Mouse (Mus musculus) inflammation-experienced regulatory T-cells (primary cell): ENCODE measurements around the gene Snx21. TPM values are rescaled to one million over a fixed set of nuclear protein-coding genes. Genes with fewer than 3 reads are reported as not detected.

Experiments used
- polyA plus RNA-seq, 2 experiments: library from polyadenylated mRNA; unstranded; fragments of 100-300 nt; shearing (Covaris generic); gene quantifications; one replicate each; pipeline ENCODE4 v1.2.1; 2017

Snx21 gene
- 1 to 10 TPM; 8.2 to 9.8 TPM for polyA plus RNA-seq

DNA sequence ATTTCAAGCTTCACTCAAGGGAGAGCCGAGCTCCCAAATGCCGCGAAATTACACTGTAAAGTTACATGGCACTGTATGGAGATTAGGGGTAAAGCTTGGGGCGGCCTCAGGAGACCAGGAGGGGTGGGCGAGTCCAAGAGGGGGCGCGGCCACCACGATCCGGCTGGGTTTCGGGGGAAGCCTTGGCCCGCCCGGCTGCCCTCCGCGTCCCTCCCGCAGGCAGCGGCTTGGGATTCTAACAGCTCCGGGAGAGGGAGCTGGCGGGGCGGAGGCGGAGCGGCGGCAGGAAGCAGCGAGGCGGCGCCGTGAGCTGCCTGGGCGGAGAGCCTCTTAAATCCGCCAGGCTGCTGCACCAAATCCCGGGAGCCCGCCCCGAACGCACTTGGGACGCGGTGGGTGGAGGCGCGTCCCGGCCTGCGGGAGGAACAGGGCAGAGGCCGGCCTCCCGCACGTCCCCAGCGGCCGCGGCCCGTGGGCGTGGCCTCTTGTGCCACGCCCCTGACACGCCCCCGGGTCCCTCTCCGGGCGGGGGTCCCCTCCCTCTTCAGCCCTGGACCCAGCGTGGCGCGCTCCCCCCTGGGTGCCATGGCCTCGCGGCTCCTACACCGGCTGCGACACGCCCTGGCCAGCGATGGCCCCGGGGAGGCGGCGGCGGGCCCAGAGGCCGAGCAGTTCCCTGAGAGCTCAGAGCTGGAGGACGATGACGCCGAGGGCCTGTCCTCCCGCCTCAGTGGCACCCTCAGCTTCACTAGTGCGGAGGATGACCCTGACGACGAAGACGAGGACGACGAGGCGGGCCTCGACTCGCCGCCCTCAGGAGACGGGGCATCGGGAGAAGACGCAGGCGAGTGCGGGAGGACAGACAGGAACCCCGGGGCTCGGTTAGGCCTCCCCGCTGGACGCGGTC lies at the start of gene Snx21:
Gene Snx21, plus strand, starts transcription at position 343 of the 907 bp plus-strand sequence.

DNA sequence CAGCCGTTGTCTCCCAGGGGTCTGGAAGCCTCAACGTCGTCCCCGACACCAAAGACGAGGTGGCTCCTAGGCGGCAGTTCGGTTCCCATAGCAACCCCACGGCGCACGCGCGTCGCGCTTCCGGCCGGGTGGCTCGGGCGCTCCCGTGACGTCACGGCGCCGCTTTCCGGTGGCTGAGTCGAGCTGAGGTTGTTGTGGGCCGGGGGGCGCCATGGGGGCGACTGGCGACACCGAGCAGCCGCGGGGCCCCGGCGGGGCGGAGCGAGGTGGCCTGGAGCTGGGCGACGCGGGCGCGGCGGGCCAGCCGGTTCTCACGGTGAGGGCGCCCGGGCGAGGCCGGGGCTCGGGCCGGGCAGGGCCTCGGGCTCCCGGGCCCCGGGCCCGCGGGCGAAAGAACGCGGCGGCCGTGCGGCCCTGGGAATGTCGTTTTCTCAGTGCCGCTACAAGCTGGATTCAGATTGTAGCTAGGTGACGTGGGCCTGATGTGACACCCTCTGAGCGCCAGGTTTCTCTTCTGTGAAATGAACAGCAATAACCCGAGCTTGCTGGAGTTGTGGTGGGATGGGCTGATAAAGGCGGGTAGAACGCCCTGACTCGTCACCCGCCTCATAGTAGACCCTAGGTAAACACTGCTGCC lies 39.7 kb upstream of the Snx21 start, which contains the start of the genes Wfdc3 and Dnttip1:
Gene Wfdc3, minus strand, starts transcription at position 89 of the 637 bp plus-strand sequence.
Gene Dnttip1, plus strand, starts transcription at position 141 of the 637 bp plus-strand sequence.

DNA sequence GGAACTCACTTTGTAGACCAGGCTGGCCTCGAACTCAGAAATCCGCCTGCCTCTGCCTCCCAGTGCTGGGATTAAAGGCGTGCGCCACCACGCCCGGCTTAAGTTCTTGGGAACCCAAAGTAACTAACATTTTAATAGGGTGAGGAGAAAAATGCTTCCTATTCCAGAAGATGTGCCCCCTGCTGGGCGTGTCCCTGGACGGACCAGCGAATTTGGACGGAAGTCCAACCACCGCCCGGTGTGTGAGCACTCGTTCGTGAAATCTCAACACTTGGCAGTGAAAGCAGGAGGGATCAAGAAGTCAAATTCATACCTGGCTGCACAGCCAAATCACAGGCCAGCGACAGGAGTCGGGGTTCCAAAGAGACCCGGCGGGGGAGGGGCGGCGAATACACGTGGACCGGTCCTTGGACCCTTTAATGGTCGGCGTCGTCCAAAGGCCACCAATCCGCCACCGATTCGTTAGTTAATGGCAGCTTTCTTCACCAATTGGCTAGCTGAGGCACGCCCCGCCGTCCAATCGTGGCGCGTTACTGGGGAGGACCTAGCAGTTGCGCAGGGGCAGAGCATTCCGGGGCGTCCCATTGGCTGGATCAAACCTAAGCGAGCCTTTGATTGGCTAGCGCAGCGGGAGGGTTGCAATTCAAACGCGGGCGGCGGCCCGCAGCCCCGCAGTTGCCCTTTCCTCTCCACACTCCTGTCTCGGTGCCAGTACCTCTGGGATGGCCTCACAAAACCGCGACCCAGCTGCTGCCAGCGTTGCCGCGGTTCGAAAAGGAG lies 16.2 kb upstream of the Snx21 start, which contains the start of gene Ube2c:
Gene Ube2c, plus strand, starts transcription at position 641 of the 780 bp plus-strand sequence.

DNA sequence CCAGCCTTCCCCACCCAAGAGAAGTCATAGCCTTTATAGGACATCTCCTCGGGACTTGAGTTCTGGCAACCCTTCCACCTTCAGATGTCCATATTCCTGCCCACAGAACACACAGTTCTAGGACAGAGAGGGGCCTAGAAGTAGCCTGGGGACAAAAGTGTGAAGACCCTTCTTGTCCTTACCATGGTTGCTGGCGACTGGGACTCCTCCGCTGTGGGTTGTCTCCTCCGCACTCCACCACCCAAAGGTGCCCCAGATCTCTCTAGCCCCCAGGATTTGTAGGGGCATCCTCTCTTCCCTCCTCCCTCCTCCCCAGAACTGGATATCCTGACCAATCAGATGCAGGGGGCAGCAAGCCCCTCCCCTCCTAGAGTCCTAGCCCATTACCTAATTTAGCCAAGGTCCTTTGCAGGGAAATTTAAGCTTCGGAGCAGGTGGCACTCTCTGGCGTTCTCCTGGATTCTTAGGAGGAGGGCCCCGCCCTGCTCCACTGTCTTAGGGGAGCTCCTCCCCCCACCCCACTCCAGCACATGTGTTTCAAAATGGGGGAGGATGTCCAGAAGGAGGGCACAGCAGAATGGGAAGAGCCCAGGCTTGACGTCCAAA lies 6.0 kb upstream of the Snx21 start, which contains the start of gene Tnnc2:
Gene Tnnc2, minus strand, starts transcription at position 487 of the 606 bp plus-strand sequence.

DNA sequence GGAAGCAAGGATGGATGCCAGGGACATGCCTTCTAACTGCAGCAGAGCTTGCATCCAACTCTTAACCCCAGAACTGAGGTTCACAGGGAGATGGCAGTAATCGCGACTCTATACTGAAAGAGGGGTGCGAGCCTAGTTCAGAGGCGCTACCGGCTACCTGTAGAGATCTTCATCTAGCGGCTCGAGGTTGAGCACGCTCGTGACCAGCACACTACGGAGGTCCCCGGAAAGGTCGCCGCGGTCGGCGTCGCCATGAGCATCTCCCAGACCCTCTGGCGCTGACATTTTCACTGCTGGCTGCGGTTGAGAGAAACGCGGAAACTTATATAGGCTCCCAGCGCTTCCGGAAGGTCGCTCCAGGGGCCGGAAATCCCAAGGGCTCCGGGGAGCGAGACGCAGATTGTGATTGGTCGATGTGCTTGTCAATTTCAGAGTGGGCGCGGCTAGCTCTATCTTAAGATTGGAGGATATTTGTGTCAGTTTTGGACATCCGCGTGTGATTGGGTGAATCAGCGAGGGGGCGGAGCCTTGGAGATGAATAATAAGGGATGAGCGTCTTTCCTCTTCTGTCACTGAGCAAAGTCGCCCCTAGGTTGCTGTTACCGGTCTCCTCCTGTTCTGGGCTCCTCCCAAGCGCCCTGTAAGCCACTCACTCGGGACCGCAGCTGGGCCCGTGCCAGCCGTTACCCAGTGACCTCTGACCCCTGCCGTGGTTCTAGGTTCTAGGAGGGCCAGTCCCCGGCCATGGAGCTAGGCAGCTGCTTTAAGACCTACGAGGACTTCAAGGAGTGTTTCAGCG lies 19.1 kb downstream of the Snx21 start, which contains the start of the genes Acot8 and Zswim3:
Gene Acot8, minus strand, starts transcription at position 350 of the 799 bp plus-strand sequence.
Gene Zswim3, plus strand, starts transcription at position 566 of the 799 bp plus-strand sequence.

DNA sequence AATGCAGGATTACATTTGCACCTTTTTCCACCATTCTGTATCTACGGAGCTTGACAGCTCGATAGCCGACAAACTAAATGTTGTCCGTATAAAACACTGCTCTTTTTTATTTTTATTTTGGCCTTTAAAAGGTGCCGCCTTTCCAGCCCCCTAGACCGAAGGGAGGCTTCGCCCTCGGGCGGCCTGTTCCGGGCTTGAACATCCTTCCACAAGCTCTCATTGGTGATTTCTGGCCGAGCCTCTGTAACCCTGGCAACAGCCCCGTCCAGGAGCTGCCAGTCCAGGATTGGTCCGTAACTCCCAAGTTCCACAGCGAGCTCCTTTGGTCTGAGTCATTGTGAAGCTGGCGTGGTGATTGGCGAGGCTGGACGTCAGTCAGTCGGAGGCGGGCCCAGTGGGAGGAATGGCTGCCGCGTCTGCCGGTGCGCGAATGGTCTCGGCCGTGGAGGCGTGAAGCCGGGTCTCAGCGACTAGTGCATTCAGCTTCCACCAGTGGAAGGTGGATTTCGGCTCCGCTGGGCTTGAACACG lies 37.1 kb downstream of the Snx21 start, which contains the start of gene Zswim1:
Gene Zswim1, plus strand, starts transcription at position 51 of the 530 bp plus-strand sequence.

DNA sequence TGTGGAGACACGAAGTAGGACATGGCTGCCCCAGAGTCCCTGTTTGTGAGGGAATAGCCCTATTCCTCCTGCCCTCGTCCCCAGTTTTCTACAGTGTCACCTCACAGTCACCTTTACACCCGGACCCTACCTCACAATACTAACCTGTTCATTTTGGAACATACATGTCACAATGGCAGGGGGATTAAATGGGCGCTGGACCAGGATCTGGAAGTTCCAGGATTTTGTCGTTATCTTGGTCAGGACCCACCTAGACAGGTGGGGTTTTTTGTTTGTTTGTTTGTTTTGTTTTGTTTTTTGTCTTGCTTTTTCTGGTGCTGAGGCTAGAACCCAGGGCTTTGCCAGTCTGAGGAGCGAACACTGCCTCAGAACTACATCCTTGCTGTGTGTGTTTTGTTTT lies 42.8 kb downstream of the Snx21 start, which contains the start of gene Spata25:
Gene Spata25, minus strand, starts transcription at position 101 of the 400 bp plus-strand sequence.

DNA sequence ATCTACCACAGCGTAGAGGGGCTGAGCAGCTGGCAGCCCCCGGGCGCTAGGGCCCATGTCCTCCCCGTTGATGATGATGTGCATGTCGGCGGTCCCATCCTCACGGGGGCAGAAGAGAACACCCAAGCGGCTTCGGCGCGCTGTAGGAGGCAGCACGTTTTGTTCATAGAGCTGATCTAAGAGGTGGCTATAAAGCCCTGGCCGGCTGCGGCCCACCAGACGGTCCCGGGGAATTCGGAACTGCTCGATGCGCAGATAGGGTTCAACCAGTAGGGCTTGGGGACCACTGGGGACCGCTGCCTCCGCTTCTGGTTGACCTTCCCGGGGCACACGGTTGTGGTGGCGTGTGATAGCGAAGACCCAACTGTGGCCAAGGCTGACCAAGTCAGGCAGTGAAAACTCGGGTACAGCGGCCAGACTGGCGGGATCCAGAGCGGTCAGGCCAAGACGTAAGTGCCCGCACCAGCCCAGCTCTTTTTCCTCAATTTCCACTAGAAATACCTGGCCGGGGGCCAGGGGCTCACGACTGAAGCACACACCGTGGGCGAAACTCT lies 47.2 kb downstream of the Snx21 start, which contains the start of gene Ctsa:
Gene Ctsa, plus strand, starts transcription at position 126 of the 554 bp plus-strand sequence.

DNA sequence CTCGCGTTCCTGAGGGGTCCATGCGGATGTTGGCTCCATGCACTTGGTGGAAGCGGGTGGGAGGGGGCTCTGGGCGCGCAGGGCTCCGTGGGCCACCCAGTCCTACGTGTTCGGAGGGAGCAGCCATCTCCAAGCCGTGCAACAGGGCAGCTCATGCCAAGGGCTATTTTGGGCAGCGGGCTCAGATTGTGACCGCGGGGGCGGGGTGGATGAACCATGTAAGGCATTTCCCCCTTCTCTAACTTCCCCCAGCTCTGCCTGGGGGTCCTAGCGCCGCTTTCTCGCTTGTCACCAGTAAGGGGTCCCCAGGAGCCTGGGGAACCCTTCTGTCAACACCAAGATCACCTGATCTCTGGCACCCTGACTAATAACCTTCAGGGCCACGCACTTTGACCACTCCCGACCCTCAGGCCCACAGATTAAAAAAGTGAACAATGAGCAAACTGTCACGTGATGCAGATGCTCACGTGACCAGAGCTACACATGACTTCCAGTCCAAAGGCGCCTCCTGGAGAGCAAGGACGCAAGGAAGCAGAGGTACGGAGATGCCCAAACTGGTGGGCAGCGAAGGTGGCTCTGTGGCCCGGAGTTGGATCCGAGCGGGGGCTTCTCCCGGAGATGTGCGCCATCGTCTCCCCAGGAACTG lies 47.8 kb downstream of the Snx21 start, which contains the start of gene Neurl2:
Gene Neurl2, minus strand, starts transcription at position 143 of the 646 bp plus-strand sequence.

Other genes with a start within 250 kb of the Snx21 start
- 1 to 10 TPM in 1 of 2 experiments, not detected in 1; 3.3 TPM for gene Wfdc2, start 223.4 kb upstream of the Snx21 start, polyA plus RNA-seq
- not detected for gene Spint3, start 212.4 kb upstream of the Snx21 start, polyA plus RNA-seq
- gene Wfdc6a, start 200.4 kb upstream of the Snx21 start, polyA plus RNA-seq = not detected
- gene Eppin, start 192.2 kb upstream of the Snx21 start, polyA plus RNA-seq = not detected
- gene Wfdc6b, start 172.3 kb upstream of the Snx21 start, polyA plus RNA-seq = 1 to 10 TPM in 1 of 2 experiments, not detected in 1; 3.0 TPM
- gene Wfdc8, start 172.2 kb upstream of the Snx21 start, polyA plus RNA-seq = 1 to 10 TPM in 1 of 2 experiments, not detected in 1; 1.6 TPM
- not detected for gene Wfdc16, start 147.0 kb upstream of the Snx21 start, polyA plus RNA-seq
- under 1 TPM in 1 of 2 experiments, not detected in 1; 0.88 TPM for gene Wfdc10, start 129.8 kb upstream of the Snx21 start, polyA plus RNA-seq
- gene Wfdc9, start 129.2 kb upstream of the Snx21 start, polyA plus RNA-seq = 1 to 10 TPM in 1 of 2 experiments, under 1 TPM in 1; 0.51 to 1.6 TPM
- not detected for gene Wfdc11, start 111.7 kb upstream of the Snx21 start, polyA plus RNA-seq
- not detected for gene Wfdc13, start 100.7 kb upstream of the Snx21 start, polyA plus RNA-seq
- not detected for gene Spint4, start 87.3 kb upstream of the Snx21 start, polyA plus RNA-seq
- not detected for gene Spint5, start 70.5 kb upstream of the Snx21 start, polyA plus RNA-seq
- 1 to 10 TPM in 1 of 2 experiments, under 1 TPM in 1; 0.20 to 2.9 TPM for gene Wfdc3, start 39.9 kb upstream of the Snx21 start, polyA plus RNA-seq
- gene Dnttip1, start 39.8 kb upstream of the Snx21 start, polyA plus RNA-seq = 10 to 100 TPM; 61.3 to 61.5 TPM
- 1 to 10 TPM; 1.7 to 2.9 TPM for gene Ube2c, start 15.9 kb upstream of the Snx21 start, polyA plus RNA-seq
- gene Tnnc2, start 5.9 kb upstream of the Snx21 start, polyA plus RNA-seq = not detected
- gene Acot8, start 19.1 kb downstream of the Snx21 start, polyA plus RNA-seq = 10 to 100 TPM; 29.7 to 34.5 TPM
- 10 to 100 TPM in 1 of 2 experiments, 1 to 10 TPM in 1; 8.2 to 11.0 TPM for gene Zswim3, start 19.3 kb downstream of the Snx21 start, polyA plus RNA-seq
- gene Zswim1, start 36.9 kb downstream of the Snx21 start, polyA plus RNA-seq = 10 to 100 TPM; 19.3 to 20.7 TPM
- not detected for gene Spata25, start 42.7 kb downstream of the Snx21 start, polyA plus RNA-seq
- 100 to 1,000 TPM; 179 to 196 TPM for gene Ctsa, start 47.0 kb downstream of the Snx21 start, polyA plus RNA-seq
- gene Neurl2, start 47.6 kb downstream of the Snx21 start, polyA plus RNA-seq = 1 to 10 TPM; 1.3 to 2.8 TPM
- gene Pltp, start 71.9 kb downstream of the Snx21 start, polyA plus RNA-seq = 1 to 10 TPM in 1 of 2 experiments, under 1 TPM in 1; 0.52 to 9.3 TPM
- gene Pcif1, start 93.5 kb downstream of the Snx21 start, polyA plus RNA-seq = 100 to 1,000 TPM; 109 to 125 TPM
- 10 to 100 TPM; 35.0 to 36.2 TPM for gene Zfp335, start 125.9 kb downstream of the Snx21 start, polyA plus RNA-seq
- 1 to 10 TPM; 3.2 to 8.8 TPM for gene Mmp9, start 155.0 kb downstream of the Snx21 start, polyA plus RNA-seq
- gene Slc12a5, start 175.0 kb downstream of the Snx21 start, polyA plus RNA-seq = 1 to 10 TPM in 1 of 2 experiments, under 1 TPM in 1; 0.12 to 1.2 TPM
- gene Ncoa5, start 249.0 kb downstream of the Snx21 start, polyA plus RNA-seq = 10 to 100 TPM; 49.9 to 58.0 TPM